Mouse (Mus musculus): ENCODE results near the gene Cyp1b1. TPM values are rescaled to one million over a fixed set of nuclear protein-coding genes. Genes with fewer than 3 reads are reported as not detected.

Gene Cyp1b1
- polyA plus RNA-seq (2014; fragmentation: Nextera tagmentation; extraction: Ambion mirVana): 9.1 and 12.1 TPM in 2 replicates

DNA sequence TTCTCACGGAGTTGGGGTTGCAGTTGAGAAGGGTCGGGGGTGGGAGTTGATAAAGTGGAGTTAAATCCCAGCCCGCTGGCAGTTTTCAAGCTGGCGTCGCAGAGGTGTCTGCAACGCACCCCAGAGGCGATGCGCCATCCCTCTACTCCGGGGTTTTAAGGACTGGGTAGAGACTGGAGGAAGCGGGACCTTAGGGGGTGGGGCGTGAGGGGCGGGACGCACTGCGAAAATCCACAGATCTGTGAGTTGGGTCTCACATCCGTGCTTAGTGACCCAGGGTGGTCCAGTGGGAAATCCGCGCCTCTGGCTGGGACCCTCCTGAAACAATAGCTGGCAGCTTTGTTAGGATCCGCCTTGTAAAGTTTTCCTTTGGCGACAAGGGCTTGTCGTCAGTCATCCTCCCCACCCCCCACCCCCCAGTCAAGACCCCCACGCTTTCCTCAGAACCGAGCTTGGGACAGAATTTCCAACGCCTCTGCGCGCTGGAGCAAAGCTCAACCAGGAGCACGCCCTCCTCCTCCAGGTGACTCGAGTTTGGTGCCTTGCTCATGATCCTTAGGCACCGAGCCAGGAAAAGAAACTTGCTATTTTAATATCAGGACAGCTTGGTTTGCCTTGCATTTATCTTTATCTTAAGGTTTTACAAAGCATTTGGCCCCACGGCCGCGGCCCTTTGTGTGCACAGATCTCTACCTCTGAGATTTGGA lies at the start of gene Cyp1b1:
Cyp1b1 (minus strand) TSS at position 131 of the 707 bp plus-strand sequence.
- Histone ChIP-seq H3K27me3 (ENCODE audit: control insufficient read depth, insufficient read depth, low read length) (peaks cover 32% of the 10 kb centered on the region), H3K4me3 (ENCODE audit: low read depth, low read length) (peak within 1 kb of the TSS; percentile 38), H3K27ac (ENCODE audit: low read length) (no peak within 1 kb of the TSS), H3K36me3 (ENCODE audit: control insufficient read depth, insufficient read depth, low read length) (no peaks in the 10 kb centered on the region), H3K4me2 (replicated peaks; ENCODE audit: low read depth, low read length) (peak within 1 kb of the TSS; percentile 89), H3K4me1 (ENCODE audit: control insufficient read depth, insufficient read depth, low read length) (peaks cover 19% of the 10 kb centered on the region; the same call in 1 of the 2 replicates), H3K9me3 (ENCODE audit: control insufficient read depth, low read depth, low read length) (no peaks in the 10 kb centered on the region), H3K9ac (replicated peaks; ENCODE audit: low read depth, low read length) (peak within 1 kb of the TSS; percentile 30)
- no peak for ATAC-seq (ENCODE audit: insufficient number of reproducible peaks, insufficient read depth, low FRiP score, low read depth)
- under 1% methylated on average over 31 of the region's 31 CpGs for WGBS

DNA sequence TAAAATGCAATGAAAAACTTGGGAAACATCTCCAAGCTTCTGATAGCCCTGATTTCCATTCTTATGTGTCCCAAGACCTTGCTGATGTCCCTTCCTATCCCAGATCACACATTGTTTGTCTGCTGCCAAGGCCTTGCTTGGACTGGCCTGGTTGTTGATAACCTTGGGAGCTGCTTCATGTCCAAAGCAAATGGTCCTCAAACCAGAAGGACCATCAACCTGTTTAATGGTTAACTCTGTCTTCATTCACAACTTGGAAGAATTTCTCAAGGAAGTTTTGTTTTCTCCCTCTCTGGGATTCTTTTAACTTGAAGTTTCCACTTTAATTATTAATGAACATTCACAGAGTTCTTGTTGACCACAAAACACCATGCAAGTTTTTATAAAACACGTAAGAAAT lies 47.0 kb upstream of the Cyp1b1 start:
- Histone ChIP-seq H3K27ac (ENCODE audit: low read length) (no peak overlapping the region), H3K36me3 (ENCODE audit: control insufficient read depth, insufficient read depth, low read length) (no peaks in the 10 kb centered on the region), H3K27me3 (ENCODE audit: control insufficient read depth, insufficient read depth, low read length) (no peaks in the 10 kb centered on the region), H3K4me1 (ENCODE audit: control insufficient read depth, insufficient read depth, low read length) (no peaks in the 10 kb centered on the region), H3K9ac (replicated peaks; ENCODE audit: low read depth, low read length) (no peak overlapping the region), H3K4me2 (replicated peaks; ENCODE audit: low read depth, low read length) (no peak overlapping the region), H3K4me3 (ENCODE audit: low read depth, low read length) (no peak overlapping the region), H3K9me3 (ENCODE audit: control insufficient read depth, low read depth, low read length) (peaks cover 4% of the 10 kb centered on the region; the same call in 1 of the 2 replicates)
- WGBS: 67% methylated on average over 1 of the region's 1 CpGs
- no peak for ATAC-seq (ENCODE audit: insufficient number of reproducible peaks, insufficient read depth, low FRiP score, low read depth)

DNA sequence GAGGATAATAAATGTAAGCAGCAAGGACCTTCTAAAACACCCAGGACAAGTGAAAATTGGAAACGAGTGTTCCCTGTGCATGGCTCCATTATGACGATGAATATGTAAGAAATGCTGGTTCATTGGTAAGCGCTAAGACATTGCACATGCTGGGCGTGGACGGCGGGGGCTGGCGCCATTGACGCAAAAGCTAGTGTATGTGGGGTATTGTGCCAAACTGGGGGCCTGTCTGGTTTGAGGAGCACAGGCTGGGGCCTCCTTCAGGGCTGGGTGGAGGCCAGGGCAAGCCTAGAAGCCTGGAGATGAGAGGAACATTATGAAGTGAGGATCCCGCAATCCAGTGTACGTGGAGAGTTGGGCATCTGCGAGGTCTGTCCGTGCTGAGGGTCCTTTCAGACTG lies 39.0 kb upstream of the Cyp1b1 start:
- Histone ChIP-seq H3K4me2 (replicated peaks; ENCODE audit: low read depth, low read length) (no peak overlapping the region), H3K9me3 (ENCODE audit: control insufficient read depth, low read depth, low read length) (peaks cover 4% of the 10 kb centered on the region; the same call in 1 of the 2 replicates), H3K27me3 (ENCODE audit: control insufficient read depth, insufficient read depth, low read length) (no peaks in the 10 kb centered on the region), H3K36me3 (ENCODE audit: control insufficient read depth, insufficient read depth, low read length) (no peaks in the 10 kb centered on the region), H3K4me3 (ENCODE audit: low read depth, low read length) (no peak overlapping the region), H3K4me1 (ENCODE audit: control insufficient read depth, insufficient read depth, low read length) (peaks cover 4% of the 10 kb centered on the region; the same call in 1 of the 2 replicates), H3K9ac (replicated peaks; ENCODE audit: low read depth, low read length) (no peak overlapping the region), H3K27ac (ENCODE audit: low read length) (no peak overlapping the region)
- no peak for ATAC-seq (ENCODE audit: insufficient number of reproducible peaks, insufficient read depth, low FRiP score, low read depth)
- WGBS: 90% methylated on average over 12 of the region's 12 CpGs

DNA sequence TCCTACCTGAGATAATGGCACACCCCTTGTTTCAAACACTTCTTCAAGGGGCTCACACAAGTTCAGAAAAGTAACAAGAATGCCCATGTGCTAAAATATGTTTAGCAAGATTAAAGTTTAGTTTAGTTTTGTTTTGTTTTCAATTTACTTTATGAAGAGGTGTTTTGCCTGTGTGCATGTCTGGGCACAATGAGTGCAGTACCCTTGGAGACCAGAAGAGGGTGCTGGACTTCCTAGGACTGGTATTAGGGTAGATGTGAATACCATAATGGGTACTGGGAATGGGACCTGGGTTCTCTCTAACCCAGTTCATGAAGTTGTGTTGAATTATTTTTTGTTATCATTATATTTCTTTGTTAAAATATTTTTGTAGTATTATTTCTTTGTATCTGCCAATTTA lies 38.0 kb upstream of the Cyp1b1 start:
- Histone ChIP-seq H3K27me3 (ENCODE audit: control insufficient read depth, insufficient read depth, low read length) (no peaks in the 10 kb centered on the region), H3K4me2 (replicated peaks; ENCODE audit: low read depth, low read length) (no peak overlapping the region), H3K36me3 (ENCODE audit: control insufficient read depth, insufficient read depth, low read length) (no peaks in the 10 kb centered on the region), H3K9me3 (ENCODE audit: control insufficient read depth, low read depth, low read length) (peaks cover 4% of the 10 kb centered on the region; the same call in 1 of the 2 replicates), H3K27ac (ENCODE audit: low read length) (no peak overlapping the region), H3K4me1 (ENCODE audit: control insufficient read depth, insufficient read depth, low read length) (peaks cover 4% of the 10 kb centered on the region; the same call in 1 of the 2 replicates), H3K9ac (replicated peaks; ENCODE audit: low read depth, low read length) (no peak overlapping the region), H3K4me3 (ENCODE audit: low read depth, low read length) (no peak overlapping the region)
- ATAC-seq (ENCODE audit: insufficient number of reproducible peaks, insufficient read depth, low FRiP score, low read depth): no peak

DNA sequence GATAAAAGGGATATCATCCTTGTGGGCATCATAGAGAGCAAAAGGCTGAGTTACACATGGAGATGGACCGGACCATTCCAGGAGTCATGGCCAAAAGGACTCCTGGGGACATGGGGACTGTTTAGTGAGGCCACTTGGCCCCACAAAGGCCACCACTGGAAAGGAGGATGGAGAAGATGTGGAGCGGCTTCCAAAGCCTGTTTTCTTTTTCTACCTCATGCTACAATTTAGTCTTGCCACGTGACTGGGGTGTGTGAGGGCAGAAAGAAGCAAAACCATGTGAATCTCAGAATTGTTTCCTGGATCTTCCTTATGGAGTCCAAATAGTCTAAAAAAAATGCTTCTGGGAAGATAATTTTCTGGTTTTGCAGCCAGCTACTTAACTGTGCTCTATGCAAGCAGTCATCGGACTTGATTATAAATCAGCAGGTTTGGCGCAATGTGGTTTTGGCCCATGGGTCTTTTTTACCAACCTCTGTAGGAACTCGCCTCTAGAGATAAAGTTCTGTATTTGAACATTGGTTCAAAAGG lies 36.9 kb upstream of the Cyp1b1 start:
- Histone ChIP-seq H3K27me3 (ENCODE audit: control insufficient read depth, insufficient read depth, low read length) (no peaks in the 10 kb centered on the region), H3K9me3 (ENCODE audit: control insufficient read depth, low read depth, low read length) (peaks cover 4% of the 10 kb centered on the region; the same call in 1 of the 2 replicates), H3K4me2 (replicated peaks; ENCODE audit: low read depth, low read length) (no peak overlapping the region), H3K4me1 (ENCODE audit: control insufficient read depth, insufficient read depth, low read length) (peaks cover 4% of the 10 kb centered on the region; the same call in 1 of the 2 replicates), H3K27ac (ENCODE audit: low read length) (no peak overlapping the region), H3K36me3 (ENCODE audit: control insufficient read depth, insufficient read depth, low read length) (no peaks in the 10 kb centered on the region), H3K9ac (replicated peaks; ENCODE audit: low read depth, low read length) (no peak overlapping the region), H3K4me3 (ENCODE audit: low read depth, low read length) (no peak overlapping the region)
- 79% methylated on average over 6 of the region's 6 CpGs for WGBS
- no peak for ATAC-seq (ENCODE audit: insufficient number of reproducible peaks, insufficient read depth, low FRiP score, low read depth)

DNA sequence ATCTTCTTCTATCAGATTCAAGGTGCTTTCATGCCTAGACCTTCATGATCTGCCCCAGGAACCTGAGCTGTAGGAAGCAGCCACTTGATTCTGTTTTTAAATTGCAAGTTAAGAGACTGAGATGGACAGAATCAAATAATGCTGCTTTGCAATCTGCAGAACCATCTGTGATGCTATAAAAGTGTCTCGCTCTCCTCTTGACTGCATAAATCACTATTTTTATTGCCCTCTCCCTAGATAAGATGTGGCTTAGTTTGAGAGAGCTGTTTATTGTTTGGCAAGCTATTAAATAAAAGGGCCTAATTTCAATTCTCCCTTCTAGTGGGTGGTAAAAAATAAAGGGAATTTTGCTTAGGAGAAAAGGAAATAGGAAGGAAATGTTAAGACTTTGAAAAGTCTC lies 34.8 kb upstream of the Cyp1b1 start:
- Histone ChIP-seq H3K4me1 (ENCODE audit: control insufficient read depth, insufficient read depth, low read length) (peaks cover 8% of the 10 kb centered on the region; the same call in 1 of the 2 replicates), H3K4me3 (ENCODE audit: low read depth, low read length) (no peak overlapping the region), H3K9ac (replicated peaks; ENCODE audit: low read depth, low read length) (no peak overlapping the region), H3K36me3 (ENCODE audit: control insufficient read depth, insufficient read depth, low read length) (no peaks in the 10 kb centered on the region), H3K27ac (ENCODE audit: low read length) (no peak overlapping the region), H3K27me3 (ENCODE audit: control insufficient read depth, insufficient read depth, low read length) (no peaks in the 10 kb centered on the region), H3K9me3 (ENCODE audit: control insufficient read depth, low read depth, low read length) (peaks cover 4% of the 10 kb centered on the region; the same call in 1 of the 2 replicates), H3K4me2 (replicated peaks; ENCODE audit: low read depth, low read length) (no peak overlapping the region)
- WGBS: 88% methylated on average over 1 of the region's 1 CpGs
- no peak for ATAC-seq (ENCODE audit: insufficient number of reproducible peaks, insufficient read depth, low FRiP score, low read depth)

DNA sequence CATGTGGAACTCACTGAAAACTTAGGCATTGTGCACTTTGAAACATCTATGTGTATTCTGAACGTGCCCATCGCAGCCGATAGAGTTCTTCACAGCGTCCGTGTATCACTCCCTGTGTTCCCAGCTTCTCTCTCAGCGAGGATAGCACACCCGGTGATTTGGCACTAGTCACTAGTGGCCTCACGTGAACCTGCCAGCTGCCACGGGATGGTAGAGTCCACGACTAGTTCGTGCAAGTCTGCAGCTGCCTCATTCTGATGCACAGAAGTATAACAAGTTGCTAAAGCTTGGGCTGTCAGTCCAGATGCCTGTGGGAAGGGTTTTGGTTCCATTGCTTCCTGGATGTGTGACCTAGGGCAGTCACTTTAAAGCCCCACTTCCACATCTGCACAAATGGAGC lies 32.1 kb upstream of the Cyp1b1 start:
- Histone ChIP-seq H3K27me3 (ENCODE audit: control insufficient read depth, insufficient read depth, low read length) (no peaks in the 10 kb centered on the region), H3K4me3 (ENCODE audit: low read depth, low read length) (no peak overlapping the region), H3K36me3 (ENCODE audit: control insufficient read depth, insufficient read depth, low read length) (no peaks in the 10 kb centered on the region), H3K9ac (replicated peaks; ENCODE audit: low read depth, low read length) (no peak overlapping the region), H3K27ac (ENCODE audit: low read length) (no peak overlapping the region), H3K9me3 (ENCODE audit: control insufficient read depth, low read depth, low read length) (peaks cover 4% of the 10 kb centered on the region; the same call in 1 of the 2 replicates), H3K4me2 (replicated peaks; ENCODE audit: low read depth, low read length) (no peak overlapping the region), H3K4me1 (ENCODE audit: control insufficient read depth, insufficient read depth, low read length) (peaks cover 8% of the 10 kb centered on the region; the same call in 1 of the 2 replicates)
- ATAC-seq (ENCODE audit: insufficient number of reproducible peaks, insufficient read depth, low FRiP score, low read depth): no peak
- 84% methylated on average over 11 of the region's 11 CpGs for WGBS

DNA sequence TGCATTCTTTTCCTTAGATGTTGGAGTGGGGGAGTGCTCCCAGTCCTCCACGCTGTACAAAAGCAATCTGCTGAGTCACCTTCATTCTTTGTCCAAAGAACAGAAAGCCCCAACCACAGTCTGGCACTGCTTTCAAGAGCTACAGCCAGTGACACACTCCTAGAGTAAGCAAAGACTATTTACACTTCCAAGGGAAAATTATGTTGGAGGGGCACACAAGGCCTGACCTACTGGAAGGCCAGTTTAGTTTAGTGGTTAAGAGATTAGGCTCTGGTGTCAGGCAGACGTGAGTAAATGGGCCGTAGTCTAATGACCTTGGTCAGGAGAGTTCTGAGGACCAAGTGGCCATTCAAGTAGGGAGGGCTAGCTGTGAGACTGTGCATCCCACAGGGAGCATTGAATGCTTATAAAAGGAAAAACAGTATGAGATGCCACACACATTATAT lies 31.3 kb upstream of the Cyp1b1 start:
- Histone ChIP-seq H3K27ac (ENCODE audit: low read length) (peak overlapping the region; percentile 1; the same call in 1 of the 2 replicates), H3K9me3 (ENCODE audit: control insufficient read depth, low read depth, low read length) (peaks cover 4% of the 10 kb centered on the region; the same call in 1 of the 2 replicates), H3K36me3 (ENCODE audit: control insufficient read depth, insufficient read depth, low read length) (no peaks in the 10 kb centered on the region), H3K4me2 (replicated peaks; ENCODE audit: low read depth, low read length) (no peak overlapping the region), H3K27me3 (ENCODE audit: control insufficient read depth, insufficient read depth, low read length) (no peaks in the 10 kb centered on the region), H3K9ac (replicated peaks; ENCODE audit: low read depth, low read length) (no peak overlapping the region), H3K4me3 (ENCODE audit: low read depth, low read length) (no peak overlapping the region), H3K4me1 (ENCODE audit: control insufficient read depth, insufficient read depth, low read length) (0 out of 2 replicates have a peak, but pooled peaks cover 3% of the 10 kb centered on the region)
- 20% methylated on average over 3 of the region's 3 CpGs for WGBS
- ATAC-seq (ENCODE audit: insufficient number of reproducible peaks, insufficient read depth, low FRiP score, low read depth): peak; percentile 85

Data from stomach, embryonic 14.5 days (tissue).